Mouse (Mus musculus) lung, postnatal 36 days (tissue): ENCODE results near the gene Ercc2.

ENCODE experiments used
- DNase-seq: peaks from one replicate; pipeline ENCODE4 v3.0.0; 2022; ENCODE audit warnings: mixed read lengths

Ercc2 gene

GRCm38 (mm10) chr7:19409753-19410152 lies 27.9 kb downstream of the Ercc2 start:
- no peak for DNase-seq

DNA sequence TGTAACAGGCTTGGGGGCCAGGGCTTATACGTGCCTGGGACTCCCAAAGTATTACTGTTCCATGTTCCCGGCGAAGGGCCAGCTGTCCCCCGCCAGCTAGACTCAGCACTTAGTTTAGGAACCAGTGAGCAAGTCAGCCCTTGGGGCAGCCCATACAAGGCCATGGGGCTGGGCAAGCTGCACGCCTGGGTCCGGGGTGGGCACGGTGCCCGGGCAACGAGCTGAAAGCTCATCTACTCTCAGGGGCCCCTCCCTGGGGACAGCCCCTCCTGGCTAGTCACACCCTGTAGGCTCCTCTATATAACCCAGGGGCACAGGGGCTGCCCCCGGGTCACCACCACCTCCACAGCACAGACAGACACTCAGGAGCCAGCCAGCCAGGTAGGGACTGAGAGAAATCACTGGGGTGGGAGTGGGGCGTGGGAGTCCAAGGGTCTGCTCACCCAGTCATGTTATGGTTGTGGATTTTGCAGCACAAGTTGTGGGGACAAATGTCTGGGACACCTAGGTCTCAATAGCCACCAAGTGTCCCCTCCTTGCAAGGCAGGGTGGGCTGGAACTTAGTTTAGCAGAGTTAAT lies 29.0 kb downstream of the Ercc2 start:
- DNase-seq, result no peak

GRCm38 (mm10) chr7:19411783-19412182 lies 30.0 kb downstream of the Ercc2 start:
- no peak for DNase-seq

- no peak for DNase-seq
These were observed 31.7 kb downstream of the Ercc2 start for GRCm38 (mm10) chr7:19413525-19413924.

- no peak for DNase-seq
These were observed 34.8 kb downstream of the Ercc2 start for GRCm38 (mm10) chr7:19416590-19416989.

DNA sequence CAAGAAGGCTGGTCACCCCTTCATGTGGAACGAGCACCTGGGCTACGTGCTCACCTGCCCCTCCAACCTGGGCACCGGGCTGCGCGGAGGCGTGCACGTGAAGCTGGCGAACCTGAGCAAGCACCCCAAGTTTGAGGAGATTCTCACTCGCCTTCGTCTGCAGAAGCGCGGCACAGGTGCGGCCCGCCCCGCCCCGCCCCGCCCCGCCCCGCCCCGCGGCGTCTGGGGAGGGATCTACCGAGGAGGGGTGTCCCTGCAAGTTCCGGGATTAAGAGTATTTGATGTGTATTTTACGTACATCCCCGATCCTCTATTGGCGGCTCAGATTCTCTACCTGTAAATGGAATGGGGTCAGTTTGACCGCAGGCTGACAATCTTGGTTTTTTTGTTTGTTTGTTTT lies 38.3 kb downstream of the Ercc2 start:
- DNase-seq, result no peak

DNA sequence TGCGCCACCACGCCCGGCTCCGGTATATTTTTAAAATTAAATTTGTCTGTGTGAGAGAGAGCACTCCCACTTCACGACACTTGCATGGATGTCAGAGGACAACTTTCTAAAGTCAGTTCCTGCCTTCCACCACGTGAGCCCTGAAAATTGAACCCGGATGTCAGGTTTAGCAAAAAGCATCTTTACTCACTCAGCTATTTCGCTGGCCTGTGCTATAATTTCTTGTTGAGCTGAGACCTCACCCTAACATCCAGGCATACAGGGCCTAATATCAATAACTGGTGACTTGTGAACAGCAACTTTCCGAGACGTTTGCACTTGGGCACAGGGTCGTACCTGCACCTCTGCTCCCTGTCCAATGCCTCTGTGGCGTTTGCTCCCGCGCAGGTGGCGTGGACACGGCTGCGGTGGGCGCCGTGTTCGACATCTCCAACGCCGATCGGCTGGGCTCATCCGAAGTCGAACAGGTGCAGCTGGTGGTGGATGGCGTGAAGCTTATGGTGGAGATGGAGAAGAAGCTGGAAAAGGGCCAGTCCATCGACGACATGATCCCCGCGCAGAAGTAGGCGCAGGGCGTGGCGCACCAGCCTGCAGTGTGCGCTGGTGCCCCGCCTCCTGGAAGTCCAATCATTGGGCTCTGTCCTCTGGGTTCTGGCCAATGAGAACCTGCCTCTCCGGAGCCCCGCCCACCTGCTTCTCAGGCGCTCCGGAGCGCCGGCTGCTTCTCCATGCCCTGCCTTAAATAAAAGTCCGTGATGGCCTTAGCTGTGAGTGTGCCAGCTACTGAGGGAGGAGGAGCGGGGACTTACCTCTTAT lies 39.2 kb downstream of the Ercc2 start:
- peak; percentile 97 for DNase-seq

- DNase-seq, result no peak
These were observed 41.3 kb downstream of the Ercc2 start for GRCm38 (mm10) chr7:19423083-19423482.

DNA sequence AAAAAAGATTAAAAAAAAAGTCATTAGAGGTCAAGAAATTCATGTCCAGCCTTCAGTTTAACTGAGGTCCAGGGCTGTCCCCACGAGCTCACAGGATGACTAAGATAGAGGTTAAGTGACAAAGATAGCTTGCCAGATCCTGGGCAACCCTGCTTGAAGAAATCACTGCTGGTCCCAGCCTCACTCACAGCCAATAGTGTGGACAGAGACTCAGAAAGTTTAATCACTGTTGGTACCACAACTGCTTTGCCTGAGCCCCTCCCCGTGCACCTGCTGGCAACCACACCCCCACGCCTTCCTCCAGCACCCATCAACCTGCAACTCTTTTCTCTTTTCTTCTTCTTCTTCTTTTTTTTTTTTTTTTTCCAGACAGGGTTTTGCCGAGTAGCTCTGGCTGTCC lies 42.2 kb downstream of the Ercc2 start:
- no peak for DNase-seq

GRCm38 (mm10) chr7:19426349-19426748 lies 44.5 kb downstream of the Ercc2 start:
- no peak for DNase-seq

- DNase-seq, result no peak
These were observed 45.1 kb downstream of the Ercc2 start for GRCm38 (mm10) chr7:19426888-19427287.

DNA sequence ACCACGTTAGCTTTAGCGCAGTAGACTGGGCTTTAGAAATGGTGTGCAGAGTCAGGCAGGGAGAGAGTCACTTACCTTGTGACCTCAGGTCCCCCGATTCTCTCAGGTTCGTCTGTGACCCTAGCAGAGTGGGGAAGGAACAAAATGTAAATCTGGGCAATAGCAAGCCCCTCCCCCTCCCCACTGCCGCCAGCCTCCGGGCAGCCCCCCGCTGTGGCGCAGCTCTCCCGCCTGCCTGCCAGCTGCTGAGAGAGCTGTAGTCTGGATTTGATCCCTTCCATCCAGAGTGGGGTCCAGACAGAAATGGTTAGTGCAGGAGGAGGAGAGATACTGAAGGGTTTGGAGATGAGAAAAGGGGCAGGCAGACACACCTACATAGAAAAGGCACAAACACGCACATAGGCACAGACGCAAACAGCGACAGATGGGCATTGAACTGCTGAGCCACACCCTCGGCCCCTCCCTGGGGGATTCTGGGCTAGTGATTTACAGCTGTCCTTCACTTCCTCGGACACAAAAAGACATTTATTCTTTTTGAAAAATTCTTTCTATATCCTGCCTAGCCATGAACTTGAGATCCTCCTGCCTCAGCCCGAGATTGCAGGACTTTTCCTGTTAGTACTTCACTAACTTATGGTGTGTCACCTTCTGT lies 46.3 kb downstream of the Ercc2 start:
- DNase-seq, result no peak

DNA sequence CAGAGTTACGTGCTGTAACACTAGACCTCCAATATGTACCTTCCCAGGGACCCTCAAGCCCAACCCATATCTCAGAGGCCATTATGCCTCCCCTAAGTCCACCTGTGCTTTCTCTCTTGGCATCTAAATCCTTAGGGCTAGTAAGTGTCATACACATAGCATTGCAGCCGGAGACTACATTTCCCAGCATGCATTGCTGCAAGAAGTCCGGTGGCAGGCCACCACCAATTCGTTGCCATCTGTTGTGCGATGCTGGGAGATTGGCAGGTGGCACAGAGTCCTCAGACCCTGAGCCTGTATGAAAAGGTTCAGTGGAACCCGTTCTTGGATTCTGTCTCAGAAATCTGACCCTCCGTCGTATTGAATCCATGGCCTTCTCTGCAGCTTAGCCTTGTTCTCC lies 47.9 kb downstream of the Ercc2 start:
- peak; percentile 28 for DNase-seq

DNA sequence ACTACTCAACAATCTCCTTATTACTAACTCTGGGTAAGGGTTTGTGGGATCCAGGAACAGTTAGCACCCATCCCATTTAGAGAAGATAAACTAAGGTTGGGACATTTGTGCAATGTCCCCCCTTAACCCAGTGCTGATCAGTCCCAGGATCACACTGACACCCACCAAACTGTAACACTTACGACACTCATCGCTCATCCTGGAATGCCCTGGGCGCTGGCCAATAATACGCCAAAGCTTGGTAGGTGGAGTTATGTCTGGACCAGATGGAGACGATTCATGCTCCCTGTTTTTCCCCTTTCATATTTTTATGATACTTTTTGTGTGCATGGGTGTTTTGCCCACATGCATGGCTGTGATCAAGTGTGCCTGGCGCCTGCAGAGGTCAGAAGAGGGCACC lies 48.6 kb downstream of the Ercc2 start:
- peak; percentile 38 for DNase-seq

- DNase-seq, result no peak
These were observed 50.7 kb downstream of the Ercc2 start for GRCm38 (mm10) chr7:19432475-19432874.

DNA sequence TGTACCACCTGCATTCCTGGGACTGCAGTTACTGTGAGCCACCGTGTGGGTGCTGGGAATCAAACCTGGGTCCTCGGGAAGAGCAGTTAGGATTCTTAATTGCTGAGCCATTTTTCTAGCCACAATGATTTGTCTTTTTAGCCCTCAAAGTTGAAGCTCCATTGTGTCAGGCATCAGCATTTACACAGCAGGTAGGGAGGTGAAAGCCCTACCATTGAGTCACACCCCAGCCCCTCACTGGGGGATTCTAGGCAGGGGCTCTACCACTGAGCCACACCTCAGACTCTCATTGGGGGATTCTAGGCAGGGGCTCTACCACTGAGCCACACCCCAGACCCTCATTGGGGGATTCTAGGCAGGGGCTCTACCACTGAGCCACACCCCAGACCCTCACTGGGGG lies 54.5 kb downstream of the Ercc2 start:
- no peak for DNase-seq

GRCm38 (mm10) chr7:19437048-19437447 lies 55.2 kb downstream of the Ercc2 start:
- DNase-seq, result no peak

DNA sequence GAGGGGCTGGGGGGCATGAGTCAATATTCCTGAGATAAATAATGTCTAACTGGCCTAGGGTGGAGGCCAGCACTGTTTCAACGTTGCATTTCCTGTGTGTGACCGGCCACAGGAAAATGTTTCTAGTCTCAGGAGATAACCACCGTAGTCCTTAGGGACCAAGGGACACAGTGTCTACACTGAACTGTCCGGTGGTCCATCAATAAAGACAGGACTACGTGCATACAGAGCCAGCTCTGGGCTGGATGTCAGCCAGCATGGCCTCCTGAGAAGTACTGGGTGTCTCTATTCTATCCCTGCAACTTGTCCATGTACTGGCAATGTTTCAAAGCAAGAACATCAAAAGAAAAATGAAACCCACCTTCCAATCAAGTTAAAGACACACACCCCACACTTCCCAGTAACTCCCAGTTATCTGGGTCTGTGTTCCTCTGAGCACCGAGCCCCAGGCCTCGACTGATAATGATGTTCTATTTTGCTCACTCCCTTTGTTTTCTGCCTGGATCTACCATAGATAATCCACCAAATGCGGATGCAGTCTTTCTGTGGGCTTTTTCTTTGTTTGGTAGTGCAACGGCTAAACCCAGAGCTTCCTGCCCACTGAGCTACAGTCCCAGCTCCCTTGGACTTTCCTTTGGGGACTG lies 59.8 kb downstream of the Ercc2 start:
- peak; percentile 81 for DNase-seq

GRCm38 (mm10) chr7:19443344-19443743 lies 61.5 kb downstream of the Ercc2 start:
- DNase-seq, result peak; percentile 92

DNA sequence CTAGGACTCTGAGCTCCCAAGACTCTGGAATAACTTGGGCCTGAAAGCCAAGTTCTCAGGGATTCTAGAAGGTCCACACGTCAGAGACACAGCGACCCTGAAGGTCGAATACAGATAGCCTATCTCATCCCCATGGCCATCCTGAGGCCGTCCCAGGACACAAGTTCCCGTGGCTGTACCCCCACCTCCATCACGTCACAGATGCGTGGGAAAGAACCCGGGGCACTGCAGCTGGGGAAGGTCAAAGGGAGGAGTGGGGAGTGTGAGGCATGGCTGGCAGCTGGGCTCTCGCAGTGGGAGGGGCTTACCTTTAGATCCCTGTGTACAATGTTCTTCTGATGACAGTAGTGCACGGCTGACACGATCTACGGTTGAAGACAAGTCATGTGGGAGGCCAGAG lies 63.0 kb downstream of the Ercc2 start:
- DNase-seq, result no peak
